Mouse (Mus musculus) liver, postnatal 0 days (tissue): ENCODE results near the gene Vmp1. TPM values are rescaled to one million over a fixed set of nuclear protein-coding genes. Genes with fewer than 3 reads are reported as not detected.

Source experiments
- ATAC-seq: fragments of 200-750 bp; cut with Nextera tagmentation; 2 replicates; pipeline ENCODE4 v1.8.0; 2017; ENCODE audit warnings: mild to moderate bottlenecking, moderate library complexity
- DNase-seq: peaks from one replicate; pipeline ENCODE4 v3.0.0-alpha.2; 2016
- H3K27ac ChIP-seq: fragments of 300-500 bp; sonication (generic); 2 replicates; pipeline ENCODE4 v1.5.1; 2014; ENCODE audit warnings: antibody characterized with exemption, moderate library complexity, mild to moderate bottlenecking, low read depth
- H3K27me3 ChIP-seq: fragments of 300-500 bp; sonication (generic); 2 replicates; pipeline ENCODE4 v1.6.1; 2014; ENCODE audit warnings: low read length, control low read depth, mixed read lengths; ENCODE audit not compliant: insufficient read depth
- H3K36me3 ChIP-seq: fragments of 300-500 bp; sonication (generic); replicated peaks from 2 replicates; pipeline ENCODE4 v1.6.1; 2014; ENCODE audit warnings: mild to moderate bottlenecking, control low read depth, low read length, moderate library complexity, mixed read lengths; ENCODE audit not compliant: insufficient read depth
- H3K4me1 ChIP-seq: fragments of 300-500 bp; sonication (generic); 2 replicates; pipeline ENCODE4 v1.6.1; 2014; ENCODE audit warnings: antibody characterized with exemption, mild to moderate bottlenecking, control low read depth; ENCODE audit not compliant: insufficient read depth
- H3K4me2 ChIP-seq: fragments of 300-500 bp; sonication (generic); 2 replicates; pipeline ENCODE4 v1.6.1; 2014; ENCODE audit warnings: low read depth, mild to moderate bottlenecking, low read length, moderate library complexity, mixed read lengths
- H3K4me3 ChIP-seq: fragments of 300-500 bp; sonication (generic); 2 replicates; pipeline ENCODE4 v1.5.1; 2014; ENCODE audit warnings: low read depth, low read length
- H3K9ac ChIP-seq: fragments of 300-500 bp; sonication (generic); replicated peaks from 2 replicates; pipeline ENCODE4 v1.6.1; 2014; ENCODE audit warnings: mild to moderate bottlenecking, moderate library complexity
- H3K9me3 ChIP-seq: fragments of 300-500 bp; sonication (generic); 2 replicates; pipeline ENCODE4 v1.6.1; 2016; ENCODE audit warnings: mild to moderate bottlenecking, control low read depth, low read length, mixed read lengths
- CTCF ChIP-seq: sonication (generic); IDR thresholded peaks from 2 replicates; pipeline ENCODE4 v1.5.1; 2016; ENCODE audit warnings: antibody characterized with exemption, low read depth
- EP300 ChIP-seq: IDR thresholded peaks from 2 replicates; pipeline ENCODE4 v1.6.1; 2016; ENCODE audit warnings: antibody characterized with exemption, low read depth, mild to moderate bottlenecking
- WGBS: fragments of 180-500 bp; shearing (Covaris S2); extraction: QIAGEN DNeasy Blood & Tissue Kit; methylation state at CpG from one replicate; pipeline ENCODE4 v1.1.7; 2014; ENCODE audit not compliant: insufficient replicate concordance; 5-methylcytosine and 5-hydroxymethylcytosine counted together
- polyA plus RNA-seq: library from polyadenylated mRNA; unstranded; fragments of >200 nt; fragmentation: Nextera tagmentation; extraction: Ambion mirVana; gene quantifications from 2 replicates; pipeline ENCODE4 v1.2.1, GENCODE M21; 2015

Vmp1 gene
- polyA plus RNA-seq, 1 experiment from 2014 or later = 125 TPM

DNA sequence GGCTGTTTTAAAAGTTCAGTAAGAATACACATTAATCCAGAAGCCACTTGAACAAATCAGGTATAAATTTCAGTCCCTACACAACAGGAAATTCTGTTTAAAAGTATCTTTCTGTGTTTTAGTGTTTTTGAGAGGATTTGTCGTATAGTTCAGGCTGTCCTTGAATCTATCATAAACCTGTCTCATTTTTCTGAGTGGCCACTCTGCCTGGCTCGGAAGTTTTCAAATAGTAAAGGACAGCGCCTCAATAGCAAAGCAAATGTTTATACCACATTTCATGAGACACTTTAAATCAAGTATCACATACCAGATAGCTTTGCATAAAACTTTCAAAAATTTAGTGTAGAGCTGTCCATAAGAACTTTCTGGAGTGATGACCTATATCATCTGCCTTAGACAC lies 34.7 kb upstream of the Vmp1 start:
- Histone ChIP-seq H3K4me3 (no peak overlapping the region), H3K27ac (peak overlapping the region; percentile 70), H3K4me2 (no peak overlapping the region), H3K9me3 (no peaks in the 10 kb centered on the region), H3K9ac (no peak overlapping the region), H3K4me1 (no peaks in the 10 kb centered on the region), H3K27me3 (no peaks in the 10 kb centered on the region), H3K36me3 (peaks cover 80% of the 10 kb centered on the region)
- WGBS = 91% methylated on average over 3 of the region's 3 CpGs
- ATAC-seq = no peak
- no peak for DNase-seq
- TF ChIP-seq CTCF (no peak), EP300 (no peak)

DNA sequence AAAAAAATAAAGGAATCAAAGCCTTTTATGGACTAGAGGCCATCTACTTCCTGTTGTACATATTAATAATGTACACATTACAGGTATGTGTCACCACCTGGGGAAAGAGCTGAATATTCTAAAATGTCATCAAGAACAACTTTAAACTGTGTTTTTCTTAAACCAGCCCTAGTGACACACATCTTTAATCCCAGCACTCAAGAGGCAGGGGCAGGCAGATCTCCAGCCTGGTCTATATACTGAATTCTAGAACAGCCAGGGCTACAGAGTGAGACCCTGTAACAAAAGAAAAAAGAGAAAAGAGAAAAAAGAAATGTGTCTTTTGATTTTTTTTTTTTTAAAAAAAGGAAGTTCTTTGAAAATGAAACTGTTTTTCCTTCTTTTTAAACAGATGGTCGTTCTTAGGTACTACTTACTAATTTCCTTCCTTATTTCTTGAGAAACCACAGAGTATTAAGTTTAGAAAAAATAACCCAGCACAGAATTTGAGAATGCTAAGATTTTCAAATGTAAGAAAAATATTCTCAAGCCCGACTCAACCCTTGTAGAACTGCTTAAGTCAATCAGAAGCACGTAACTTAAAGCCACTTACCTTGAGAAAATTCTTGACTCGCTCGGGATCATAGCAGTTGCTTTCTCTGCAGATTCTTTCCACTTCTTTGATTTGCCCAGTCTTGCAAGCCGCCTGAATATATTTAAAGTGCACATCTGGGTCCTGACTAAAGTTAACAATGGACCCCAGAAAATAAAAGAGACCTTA lies 33.9 kb upstream of the Vmp1 start:
- H3K4me2 ChIP-seq = peak overlapping the region; percentile 24; the same call in 1 of the 2 replicates
- WGBS = 53% methylated on average over 6 of the region's 6 CpGs
- H3K9ac ChIP-seq = no peak overlapping the region
- H3K36me3 ChIP-seq = peaks cover 82% of the 10 kb centered on the region
- peak overlapping the region; percentile 70 for H3K27ac ChIP-seq
- DNase-seq (no peak), ATAC-seq (no peak)
- H3K4me3 ChIP-seq = no peak overlapping the region
- TF ChIP-seq CTCF = no peak
- TF ChIP-seq EP300 = no peak
- no peaks in the 10 kb centered on the region for H3K27me3 ChIP-seq
- no peaks in the 10 kb centered on the region for H3K9me3 ChIP-seq
- no peaks in the 10 kb centered on the region for H3K4me1 ChIP-seq

DNA sequence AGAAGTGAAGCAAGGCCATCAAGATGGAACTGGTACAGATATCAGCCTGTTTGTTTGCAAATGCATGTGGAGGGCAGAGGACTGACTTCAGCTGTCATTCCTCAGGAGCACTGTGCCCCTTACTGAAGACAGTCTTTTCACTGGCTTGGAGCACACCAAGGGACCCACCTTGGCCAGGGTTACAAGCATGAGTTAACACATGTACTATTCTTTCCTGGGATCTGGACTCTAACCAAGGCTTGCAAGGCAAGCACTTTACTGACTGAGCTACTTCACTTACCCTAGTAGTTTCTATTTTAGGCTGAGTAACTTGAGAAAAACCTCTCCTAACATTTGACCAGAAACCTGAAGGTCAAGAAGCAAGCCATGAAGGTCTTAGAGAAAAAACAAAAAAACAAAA lies 31.0 kb upstream of the Vmp1 start:
- peaks cover 91% of the 10 kb centered on the region for H3K36me3 ChIP-seq
- TF ChIP-seq EP300 = no peak
- no peak for TF ChIP-seq CTCF

DNA sequence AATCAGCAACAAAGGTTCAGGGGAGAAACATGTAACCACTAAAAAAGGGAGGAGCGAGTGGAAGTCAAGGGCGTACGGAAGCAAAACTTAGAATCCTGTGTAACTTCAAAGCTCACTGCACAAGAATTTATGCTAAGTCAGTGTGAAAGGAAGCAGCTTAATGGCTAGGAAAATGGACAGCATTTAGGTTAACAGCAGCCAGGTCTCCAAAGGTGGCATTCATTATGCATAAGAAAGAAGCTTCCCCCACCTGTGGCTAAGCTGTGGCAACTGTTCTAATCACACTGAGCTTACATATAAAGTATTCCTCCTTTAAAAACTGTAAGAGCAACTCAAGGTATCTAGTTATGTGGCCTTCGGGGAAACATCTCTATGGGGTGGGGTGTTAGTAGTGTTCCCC lies 17.5 kb upstream of the Vmp1 start:
- TF ChIP-seq EP300 = no peak
- no peak for TF ChIP-seq CTCF
- H3K9me3 ChIP-seq = no peaks in the 10 kb centered on the region
- H3K4me3 ChIP-seq = no peak overlapping the region
- ATAC-seq = no peak
- no peaks in the 10 kb centered on the region for H3K4me1 ChIP-seq
- peaks cover 93% of the 10 kb centered on the region for H3K36me3 ChIP-seq
- 94% methylated on average over 4 of the region's 4 CpGs for WGBS
- no peak overlapping the region for H3K4me2 ChIP-seq
- no peak overlapping the region for H3K9ac ChIP-seq
- no peak overlapping the region for H3K27ac ChIP-seq
- no peaks in the 10 kb centered on the region for H3K27me3 ChIP-seq
- no peak for DNase-seq

More for the DNA sequence above, 31.0 kb upstream of the Vmp1 start:
- Histone ChIP-seq H3K4me2 (no peak overlapping the region), H3K27ac (no peak overlapping the region), H3K4me1 (no peaks in the 10 kb centered on the region), H3K9me3 (no peaks in the 10 kb centered on the region), H3K9ac (no peak overlapping the region), H3K4me3 (no peak overlapping the region), H3K27me3 (no peaks in the 10 kb centered on the region)
- ATAC-seq (no peak), DNase-seq (no peak)

DNA sequence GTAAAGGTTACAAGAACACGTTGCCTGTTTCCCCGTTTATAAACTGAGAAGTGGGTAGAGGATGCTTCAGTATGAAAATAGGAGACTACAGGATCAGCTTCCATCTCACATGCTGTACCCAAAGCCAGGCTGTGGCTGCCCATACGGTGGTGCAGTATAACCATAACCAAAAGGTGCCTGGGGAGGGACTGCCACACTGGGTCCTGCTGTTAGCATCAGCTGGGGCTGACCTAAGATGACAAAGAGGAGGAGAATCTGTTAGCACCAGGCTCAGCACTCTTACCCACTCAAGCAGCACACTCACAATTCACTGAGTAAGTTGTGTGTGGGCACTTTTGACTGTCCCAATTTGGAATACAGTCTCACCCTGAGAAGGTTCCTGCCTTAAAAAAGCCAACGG lies 11.8 kb upstream of the Vmp1 start:
- H3K27me3 ChIP-seq = no peaks in the 10 kb centered on the region

DNA sequence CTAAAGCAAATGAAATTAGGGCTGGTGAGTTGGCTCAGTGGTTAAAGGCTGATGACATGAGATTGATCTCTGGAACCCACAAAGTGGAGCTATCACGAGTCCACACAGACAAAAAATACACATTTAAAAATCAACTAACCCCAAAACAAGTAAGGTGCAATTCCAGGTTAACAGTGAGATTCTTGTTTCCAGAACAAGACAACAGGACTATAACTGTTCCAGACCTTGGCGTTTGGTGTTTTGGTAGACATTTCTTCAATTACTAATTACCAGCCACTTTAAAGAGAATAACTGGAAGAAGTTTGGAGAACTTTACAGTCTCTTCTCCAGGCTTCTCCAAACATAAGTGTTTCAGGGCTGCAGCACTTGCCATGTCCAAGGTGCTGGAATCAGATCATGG lies 8.9 kb upstream of the Vmp1 start:
- Histone ChIP-seq H3K9me3 (no peaks in the 10 kb centered on the region), H3K9ac (no peak overlapping the region), H3K27ac (no peak overlapping the region), H3K27me3 (no peaks in the 10 kb centered on the region), H3K4me3 (no peak overlapping the region), H3K4me2 (no peak overlapping the region), H3K4me1 (no peaks in the 10 kb centered on the region), H3K36me3 (peaks cover 73% of the 10 kb centered on the region)
- no peak for ATAC-seq
- DNase-seq = no peak
- WGBS = 78% methylated on average over 2 of the region's 2 CpGs
- TF ChIP-seq CTCF (no peak), EP300 (no peak)

More for the DNA sequence above, 11.8 kb upstream of the Vmp1 start:
- WGBS = 85% methylated on average over 4 of the region's 4 CpGs
- H3K36me3 ChIP-seq = peaks cover 90% of the 10 kb centered on the region
- TF ChIP-seq EP300 (no peak), CTCF (no peak)
- H3K4me1 ChIP-seq = no peaks in the 10 kb centered on the region
- no peak overlapping the region for H3K9ac ChIP-seq
- ATAC-seq (no peak), DNase-seq (no peak)
- no peak overlapping the region for H3K27ac ChIP-seq
- H3K9me3 ChIP-seq = no peaks in the 10 kb centered on the region
- no peak overlapping the region for H3K4me2 ChIP-seq
- H3K4me3 ChIP-seq = no peak overlapping the region
